Mouse (Mus musculus) stomach, postnatal 0 days (tissue): ENCODE data around the gene Kifc3. TPM values are rescaled to one million over a fixed set of nuclear protein-coding genes. Genes with fewer than 3 reads are reported as not detected.

Experiments used
- ATAC-seq: fragments of 200-750 bp; cut with Nextera tagmentation; 2 replicates; pipeline ENCODE4 v1.8.0; 2017; ENCODE audit not compliant: low FRiP score, low TSS enrichment
- DNase-seq: peaks from one replicate; pipeline ENCODE4 v3.0.0-alpha.2; 2016; ENCODE audit warnings: low spot score
- H3K27ac ChIP-seq: fragments of 300-500 bp; sonication (generic); replicated peaks from 2 replicates; pipeline ENCODE4 v1.5.1; 2014; ENCODE audit warnings: mild to moderate bottlenecking, control low read depth
- H3K27me3 ChIP-seq: fragments of 300-500 bp; sonication (generic); 2 replicates; pipeline ENCODE4 v1.6.1; 2014; ENCODE audit warnings: low read length; ENCODE audit not compliant: control insufficient read depth, insufficient read depth
- H3K36me3 ChIP-seq: fragments of 300-500 bp; sonication (generic); 2 replicates; pipeline ENCODE4 v1.6.1; 2014; ENCODE audit warnings: low read length, mixed read lengths; ENCODE audit not compliant: control insufficient read depth, insufficient read depth
- H3K4me1 ChIP-seq: fragments of 300-500 bp; sonication (generic); replicated peaks from 2 replicates; pipeline ENCODE4 v1.6.1; 2014; ENCODE audit warnings: antibody characterized with exemption; ENCODE audit not compliant: control insufficient read depth, insufficient read depth
- H3K4me2 ChIP-seq: fragments of 300-500 bp; sonication (generic); replicated peaks from 2 replicates; pipeline ENCODE4 v1.6.1; 2014; ENCODE audit warnings: low read depth, mild to moderate bottlenecking, control low read depth, moderate library complexity
- H3K4me3 ChIP-seq: fragments of 300-500 bp; sonication (generic); 2 replicates; pipeline ENCODE4 v1.5.1; 2014; ENCODE audit warnings: low read depth, low read length, control low read depth
- H3K9ac ChIP-seq: fragments of 300-500 bp; sonication (generic); 2 replicates; pipeline ENCODE4 v1.6.1; 2014; ENCODE audit warnings: mild to moderate bottlenecking, low read length, control low read depth, mixed read lengths
- H3K9me3 ChIP-seq: fragments of 300-500 bp; sonication (generic); 2 replicates; pipeline ENCODE4 v1.6.1; 2016; ENCODE audit warnings: low read length; ENCODE audit not compliant: control insufficient read depth
- CTCF ChIP-seq: IDR thresholded peaks from 2 replicates; pipeline ENCODE4 v1.5.1; 2016; ENCODE audit warnings: antibody characterized with exemption, low read depth, mild to moderate bottlenecking, moderate library complexity
- EP300 ChIP-seq: optimal IDR thresholded peaks from 2 replicates; pipeline ENCODE3; 2016; ENCODE audit warnings: antibody characterized with exemption
- WGBS: fragments of 180-500 bp; shearing (Covaris S2); extraction: QIAGEN DNeasy Blood & Tissue Kit; methylation state at CpG from one replicate; pipeline ENCODE4 v1.1.7; 2014; 5-methylcytosine and 5-hydroxymethylcytosine counted together
- polyA plus RNA-seq: library from polyadenylated mRNA; unstranded; fragments of >200 nt; fragmentation: Nextera tagmentation; extraction: Ambion mirVana; gene quantifications from 2 replicates; pipeline ENCODE4 v1.2.1, GENCODE M21; 2015

The Kifc3 gene
- polyA plus RNA-seq, 1 experiment from 2014 or later, result 14.2 TPM

GRCm38 (mm10) chr8:95084261-95084660, 118.4 kb downstream of the Kifc3 start:
- Histone ChIP-seq H3K4me3 (no peak overlapping the region), H3K9ac (no peak overlapping the region; the same call in 1 of the 2 replicates), H3K27ac (no peak overlapping the region), H3K4me1 (no peaks in the 10 kb centered on the region), H3K36me3 (peaks cover 7% of the 10 kb centered on the region; the same call in 1 of the 2 replicates), H3K4me2 (no peak overlapping the region), H3K27me3 (no peaks in the 10 kb centered on the region), H3K9me3 (no peaks in the 10 kb centered on the region)
- ATAC-seq, result no peak
- DNase-seq, result no peak
- no peak for TF ChIP-seq EP300
- TF ChIP-seq CTCF, result no peak
- 83% methylated on average over 4 of the region's 4 CpGs for WGBS

DNA sequence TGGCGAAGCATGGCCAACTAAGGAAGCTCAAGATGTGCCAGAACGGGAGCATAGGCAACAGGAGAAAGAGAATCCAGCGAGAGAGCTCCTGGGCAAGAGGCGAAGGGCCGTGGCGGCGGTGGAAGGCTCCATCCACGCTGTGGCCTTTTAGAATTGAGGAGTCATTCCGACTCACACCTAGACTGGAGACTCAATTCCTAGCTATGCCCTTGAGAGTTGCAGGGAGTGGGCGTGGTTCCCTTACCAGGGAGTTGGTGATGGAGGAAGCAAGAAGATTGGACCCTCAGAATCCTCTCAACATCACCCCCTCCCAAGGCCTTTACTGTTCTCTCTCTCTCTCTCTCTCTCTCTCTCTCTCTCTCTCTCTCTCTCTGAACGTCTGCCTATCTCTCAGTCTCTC, 121.0 kb downstream of the Kifc3 start:
- WGBS, result 4% methylated on average over 11 of the region's 11 CpGs
- Histone ChIP-seq H3K27me3 (no peaks in the 10 kb centered on the region), H3K9me3 (no peaks in the 10 kb centered on the region), H3K4me2 (peak overlapping the region; percentile 81), H3K4me3 (peak overlapping the region; percentile 71), H3K36me3 (peaks cover 2% of the 10 kb centered on the region; the same call in 1 of the 2 replicates), H3K9ac (peak overlapping the region; percentile 76), H3K27ac (peak overlapping the region; percentile 59), H3K4me1 (no peaks in the 10 kb centered on the region)
- no peak for ATAC-seq
- TF ChIP-seq CTCF (no peak), EP300 (no peak)
- no peak for DNase-seq

DNA sequence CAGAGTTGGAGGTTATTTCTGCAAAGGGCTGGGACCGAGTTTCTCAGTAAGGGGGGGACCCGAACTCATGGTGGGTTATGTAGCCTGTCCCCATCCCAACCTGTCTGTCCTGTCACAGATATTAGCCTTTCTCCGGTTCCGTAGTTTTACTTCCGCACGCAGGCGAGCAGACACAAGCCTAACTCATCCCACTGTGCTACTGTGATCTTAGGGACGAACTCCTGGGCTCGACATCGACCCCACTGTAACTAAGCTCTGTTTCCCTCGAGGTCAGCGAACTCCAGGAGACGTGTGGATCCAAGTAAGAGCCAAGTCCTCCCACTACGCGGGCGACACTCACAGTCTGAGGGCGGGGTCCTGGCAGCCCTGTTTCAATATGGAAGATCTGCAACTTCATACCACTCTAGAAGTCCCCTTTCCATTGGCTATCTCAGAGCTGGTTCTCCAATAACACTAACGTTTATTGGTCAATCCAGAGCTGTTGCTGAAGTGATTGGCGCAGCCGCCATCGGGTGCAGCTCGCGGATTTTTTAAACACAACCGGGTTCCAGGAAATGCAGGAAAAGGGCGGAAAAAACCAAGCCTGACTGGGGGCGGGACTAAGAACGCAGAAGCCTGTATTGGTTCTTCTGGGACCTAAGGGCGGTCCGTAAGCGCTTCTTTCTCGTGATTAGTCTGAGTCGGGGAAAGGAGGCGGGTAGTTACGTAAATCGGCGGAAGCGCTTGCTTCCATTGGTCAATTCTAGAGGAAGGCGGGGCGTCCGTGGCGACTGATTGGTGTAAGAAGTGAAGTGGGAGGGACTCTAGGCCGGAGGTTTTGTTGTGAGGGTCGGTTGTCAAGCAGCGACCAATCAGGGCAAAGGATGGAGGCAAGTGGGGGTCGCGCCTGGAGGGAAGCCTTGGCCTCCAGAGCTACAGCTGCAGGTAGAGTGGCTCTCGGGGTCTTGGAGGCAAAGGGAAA, 122.0 kb downstream of the Kifc3 start, which contains the start of gene Katnb1:
TSS of gene Katnb1 (plus strand) at position 806 of the 961 bp plus-strand sequence.
- ATAC-seq, result peak; percentile 98
- TF ChIP-seq CTCF (no peak), EP300 (peak; percentile 99)

GRCm38 (mm10) chr8:95079305-95079704, 123.3 kb downstream of the Kifc3 start:
- H3K36me3 ChIP-seq, result no peaks in the 10 kb centered on the region
- no peak overlapping the region for H3K9ac ChIP-seq
- ATAC-seq (no peak), DNase-seq (no peak)
- TF ChIP-seq EP300 (no peak), CTCF (no peak)
- H3K4me2 ChIP-seq, result no peak overlapping the region
- H3K27me3 ChIP-seq, result no peaks in the 10 kb centered on the region
- no peaks in the 10 kb centered on the region for H3K9me3 ChIP-seq
- 90% methylated on average over 4 of the region's 4 CpGs for WGBS
- H3K4me1 ChIP-seq, result no peaks in the 10 kb centered on the region
- H3K27ac ChIP-seq, result no peak overlapping the region
- no peak overlapping the region for H3K4me3 ChIP-seq

More for the DNA sequence above, 122.0 kb downstream of the Kifc3 start, which contains the start of gene Katnb1:
- H3K9ac ChIP-seq, result peak within 1 kb of the TSS; percentile 76
- under 1% methylated on average over 47 of the region's 47 CpGs for WGBS
- no peaks in the 10 kb centered on the region for H3K9me3 ChIP-seq
- H3K36me3 ChIP-seq, result peaks cover 2% of the 10 kb centered on the region; the same call in 1 of the 2 replicates
- H3K4me2 ChIP-seq, result peak within 1 kb of the TSS; percentile 81
- no peaks in the 10 kb centered on the region for H3K4me1 ChIP-seq
- no peaks in the 10 kb centered on the region for H3K27me3 ChIP-seq
- peak within 1 kb of the TSS; percentile 71 for H3K4me3 ChIP-seq
- peak within 1 kb of the TSS; percentile 73 for H3K27ac ChIP-seq
- peak; percentile 97 for DNase-seq

- no peak overlapping the region for H3K27ac ChIP-seq
- TF ChIP-seq CTCF (no peak), EP300 (no peak)
- no peaks in the 10 kb centered on the region for H3K27me3 ChIP-seq
- no peak for ATAC-seq
- H3K36me3 ChIP-seq, result no peaks in the 10 kb centered on the region
- H3K4me2 ChIP-seq, result no peak overlapping the region
- no peak for DNase-seq
- no peak overlapping the region for H3K4me3 ChIP-seq
- H3K9me3 ChIP-seq, result no peaks in the 10 kb centered on the region
- H3K9ac ChIP-seq, result no peak overlapping the region
- no peaks in the 10 kb centered on the region for H3K4me1 ChIP-seq
- 65% methylated on average over 3 of the region's 3 CpGs for WGBS
Observed at GRCm38 (mm10) chr8:95078055-95078454, 124.6 kb downstream of the Kifc3 start.

DNA sequence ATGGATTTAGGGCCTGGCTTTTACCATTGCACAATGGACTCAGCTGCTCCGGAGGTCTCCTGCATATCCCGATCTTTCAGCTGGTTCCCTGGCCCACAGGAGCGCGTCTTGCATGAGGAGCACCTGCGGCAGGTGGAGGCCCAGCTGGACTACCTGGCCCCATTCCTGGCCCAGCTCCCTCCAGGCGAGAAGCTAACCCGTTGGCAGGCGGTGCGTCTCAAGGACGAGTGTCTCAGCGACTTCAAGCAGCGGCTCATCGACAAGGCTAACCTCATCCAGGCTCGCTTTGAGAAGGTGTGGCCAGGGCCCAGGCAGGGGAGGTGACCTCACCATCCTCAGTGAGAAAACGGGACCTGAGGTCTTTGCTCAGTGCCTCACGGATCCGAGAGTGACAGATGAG, 126.5 kb downstream of the Kifc3 start:
- H3K4me2 ChIP-seq, result no peak overlapping the region
- no peak overlapping the region for H3K27ac ChIP-seq
- TF ChIP-seq CTCF (no peak), EP300 (no peak)
- ATAC-seq (no peak), DNase-seq (no peak)
- H3K4me1 ChIP-seq, result no peaks in the 10 kb centered on the region
- no peaks in the 10 kb centered on the region for H3K36me3 ChIP-seq
- no peaks in the 10 kb centered on the region for H3K9me3 ChIP-seq
- no peak overlapping the region for H3K9ac ChIP-seq
- H3K27me3 ChIP-seq, result no peaks in the 10 kb centered on the region
- 70% methylated on average over 17 of the region's 17 CpGs for WGBS
- H3K4me3 ChIP-seq, result no peak overlapping the region
